Mouse (Mus musculus): ENCODE results near the gene Cdk9. TPM values are rescaled to one million over a fixed set of nuclear protein-coding genes. Genes with fewer than 3 reads are reported as not detected.
A peak's percentile ranks its signal among the peaks of the same experiment; 100 is the strongest.

Cdk9 gene
- 59.7 and 61.6 TPM in 2 replicates for polyA plus RNA-seq (2014; fragmentation: Nextera tagmentation; extraction: Ambion mirVana)

GRCm38 (mm10) chr2:32712934-32713817 lies at the start of gene Cdk9:
Cdk9 (minus strand) TSS chr2:32713076.
- H3K9ac ChIP-seq: peak within 1 kb of the TSS; percentile 92
- peak within 1 kb of the TSS; percentile 99 for H3K27ac ChIP-seq
- DNase-seq (ENCODE audit: low spot score): peak; percentile 94
- ATAC-seq (ENCODE audit: low FRiP score): peak; percentile 88
- H3K36me3 ChIP-seq (replicated peaks; ENCODE audit: control insufficient read depth, insufficient read depth): peaks cover 34% of the 10 kb centered on the region
- H3K27me3 ChIP-seq (ENCODE audit: control insufficient read depth, insufficient read depth, low read length): no peaks in the 10 kb centered on the region
- peak within 1 kb of the TSS; percentile 79 for H3K4me3 ChIP-seq (replicated peaks; ENCODE audit: low read length)
- no peaks in the 10 kb centered on the region for H3K9me3 ChIP-seq (ENCODE audit: control insufficient read depth, low read length)
- peak within 1 kb of the TSS; percentile 96 for H3K4me2 ChIP-seq (replicated peaks)
- peaks cover 16% of the 10 kb centered on the region for H3K4me1 ChIP-seq (replicated peaks; ENCODE audit: control insufficient read depth, insufficient read depth, low read length)
- WGBS: 0% methylated on average over 53 of the region's 79 CpGs

GRCm38 (mm10) chr2:32761859-32762258 lies 49.0 kb upstream of the Cdk9 start:
- Histone ChIP-seq H3K36me3 (replicated peaks; ENCODE audit: control insufficient read depth, insufficient read depth) (peaks cover 43% of the 10 kb centered on the region), H3K27ac (no peak overlapping the region), H3K9me3 (ENCODE audit: control insufficient read depth, low read length) (no peaks in the 10 kb centered on the region), H3K4me3 (replicated peaks; ENCODE audit: low read length) (no peak overlapping the region), H3K27me3 (ENCODE audit: control insufficient read depth, insufficient read depth, low read length) (no peaks in the 10 kb centered on the region), H3K9ac (no peak overlapping the region), H3K4me2 (replicated peaks) (no peak overlapping the region), H3K4me1 (replicated peaks; ENCODE audit: control insufficient read depth, insufficient read depth, low read length) (peaks cover 12% of the 10 kb centered on the region; the same call in 1 of the 2 replicates)
- ATAC-seq (ENCODE audit: low FRiP score): no peak
- WGBS: 85% methylated on average over 4 of the region's 4 CpGs
- no peak for DNase-seq (ENCODE audit: low spot score)

GRCm38 (mm10) chr2:32761361-32761760 lies 48.5 kb upstream of the Cdk9 start:
- ATAC-seq (ENCODE audit: low FRiP score): no peak
- H3K27me3 ChIP-seq (ENCODE audit: control insufficient read depth, insufficient read depth, low read length): no peaks in the 10 kb centered on the region
- DNase-seq (ENCODE audit: low spot score): no peak
- H3K4me1 ChIP-seq (replicated peaks; ENCODE audit: control insufficient read depth, insufficient read depth, low read length): peaks cover 9% of the 10 kb centered on the region; the same call in 1 of the 2 replicates
- no peaks in the 10 kb centered on the region for H3K9me3 ChIP-seq (ENCODE audit: control insufficient read depth, low read length)
- H3K4me2 ChIP-seq (replicated peaks): no peak overlapping the region
- H3K4me3 ChIP-seq (replicated peaks; ENCODE audit: low read length): no peak overlapping the region
- peaks cover 43% of the 10 kb centered on the region for H3K36me3 ChIP-seq (replicated peaks; ENCODE audit: control insufficient read depth, insufficient read depth)
- no peak overlapping the region for H3K27ac ChIP-seq
- WGBS: 84% methylated on average over 14 of the region's 14 CpGs
- no peak overlapping the region for H3K9ac ChIP-seq

- Histone ChIP-seq H3K4me3 (replicated peaks; ENCODE audit: low read length) (no peak overlapping the region), H3K9ac (0 out of 2 replicates have a peak overlapping the region, but pooled peaks have one; percentile 87), H3K4me1 (replicated peaks; ENCODE audit: control insufficient read depth, insufficient read depth, low read length) (peaks cover 9% of the 10 kb centered on the region; the same call in 1 of the 2 replicates), H3K27me3 (ENCODE audit: control insufficient read depth, insufficient read depth, low read length) (no peaks in the 10 kb centered on the region), H3K27ac (no peak overlapping the region), H3K36me3 (replicated peaks; ENCODE audit: control insufficient read depth, insufficient read depth) (peaks cover 61% of the 10 kb centered on the region), H3K4me2 (replicated peaks) (no peak overlapping the region), H3K9me3 (ENCODE audit: control insufficient read depth, low read length) (no peaks in the 10 kb centered on the region)
- 90% methylated on average over 2 of the region's 2 CpGs for WGBS
- no peak for DNase-seq (ENCODE audit: low spot score)
- ATAC-seq (ENCODE audit: low FRiP score): no peak
Observed at GRCm38 (mm10) chr2:32759001-32759400, 46.1 kb upstream of the Cdk9 start.

GRCm38 (mm10) chr2:32758503-32758902 lies 45.6 kb upstream of the Cdk9 start:
- 79% methylated on average over 8 of the region's 8 CpGs for WGBS
- Histone ChIP-seq H3K4me3 (replicated peaks; ENCODE audit: low read length) (0 out of 2 replicates have a peak overlapping the region, but pooled peaks have one; percentile 64), H3K4me1 (replicated peaks; ENCODE audit: control insufficient read depth, insufficient read depth, low read length) (peaks cover 9% of the 10 kb centered on the region; the same call in 1 of the 2 replicates), H3K27me3 (ENCODE audit: control insufficient read depth, insufficient read depth, low read length) (no peaks in the 10 kb centered on the region), H3K9ac (peak overlapping the region; percentile 87; the same call in 1 of the 2 replicates), H3K9me3 (ENCODE audit: control insufficient read depth, low read length) (no peaks in the 10 kb centered on the region), H3K36me3 (replicated peaks; ENCODE audit: control insufficient read depth, insufficient read depth) (peaks cover 63% of the 10 kb centered on the region), H3K4me2 (replicated peaks) (no peak overlapping the region), H3K27ac (no peak overlapping the region)
- DNase-seq (ENCODE audit: low spot score) (no peak), ATAC-seq (ENCODE audit: low FRiP score) (no peak)

GRCm38 (mm10) chr2:32757056-32757845 lies 44.4 kb upstream of the Cdk9 start, which contains the start of gene Tor2a:
Tor2a (plus strand) TSS chr2:32757234.
- no peaks in the 10 kb centered on the region for H3K27me3 ChIP-seq (ENCODE audit: control insufficient read depth, insufficient read depth, low read length)
- H3K9me3 ChIP-seq (ENCODE audit: control insufficient read depth, low read length): no peaks in the 10 kb centered on the region
- peak within 1 kb of the TSS; percentile 64 for H3K4me3 ChIP-seq (replicated peaks; ENCODE audit: low read length)
- peak within 1 kb of the TSS; percentile 90 for H3K27ac ChIP-seq
- under 1% methylated on average over 66 of the region's 66 CpGs for WGBS
- peak within 1 kb of the TSS; percentile 53 for H3K4me2 ChIP-seq (replicated peaks)
- peaks cover 9% of the 10 kb centered on the region; the same call in 1 of the 2 replicates for H3K4me1 ChIP-seq (replicated peaks; ENCODE audit: control insufficient read depth, insufficient read depth, low read length)
- peak; percentile 97 for DNase-seq (ENCODE audit: low spot score)
- peak; percentile 93 for ATAC-seq (ENCODE audit: low FRiP score)
- peaks cover 63% of the 10 kb centered on the region for H3K36me3 ChIP-seq (replicated peaks; ENCODE audit: control insufficient read depth, insufficient read depth)
- peak within 1 kb of the TSS; percentile 87 for H3K9ac ChIP-seq

- DNase-seq (ENCODE audit: low spot score): no peak
- peak overlapping the region; percentile 53 for H3K4me2 ChIP-seq (replicated peaks)
- peaks cover 10% of the 10 kb centered on the region; the same call in 1 of the 2 replicates for H3K4me1 ChIP-seq (replicated peaks; ENCODE audit: control insufficient read depth, insufficient read depth, low read length)
- no peak overlapping the region for H3K9ac ChIP-seq
- no peak overlapping the region for H3K27ac ChIP-seq
- WGBS: 18% methylated on average over 5 of the region's 6 CpGs
- no peaks in the 10 kb centered on the region for H3K9me3 ChIP-seq (ENCODE audit: control insufficient read depth, low read length)
- H3K4me3 ChIP-seq (replicated peaks; ENCODE audit: low read length): no peak overlapping the region
- no peak for ATAC-seq (ENCODE audit: low FRiP score)
- peaks cover 59% of the 10 kb centered on the region for H3K36me3 ChIP-seq (replicated peaks; ENCODE audit: control insufficient read depth, insufficient read depth)
- no peaks in the 10 kb centered on the region for H3K27me3 ChIP-seq (ENCODE audit: control insufficient read depth, insufficient read depth, low read length)
Observed at GRCm38 (mm10) chr2:32756674-32757055, 43.8 kb upstream of the Cdk9 start.

- no peak for DNase-seq (ENCODE audit: low spot score)
Observed at GRCm38 (mm10) chr2:32752181-32752580, 39.3 kb upstream of the Cdk9 start.

GRCm38 (mm10) chr2:32751665-32752033 lies 38.8 kb upstream of the Cdk9 start:
- 23% methylated on average over 8 of the region's 10 CpGs for WGBS
- no peak for ATAC-seq (ENCODE audit: low FRiP score)
- Histone ChIP-seq H3K27me3 (ENCODE audit: control insufficient read depth, insufficient read depth, low read length) (no peaks in the 10 kb centered on the region), H3K27ac (peak overlapping the region; percentile 27), H3K4me1 (replicated peaks; ENCODE audit: control insufficient read depth, insufficient read depth, low read length) (peaks cover 16% of the 10 kb centered on the region; the same call in 1 of the 2 replicates), H3K36me3 (replicated peaks; ENCODE audit: control insufficient read depth, insufficient read depth) (peaks cover 74% of the 10 kb centered on the region), H3K4me2 (replicated peaks) (peak overlapping the region; percentile 38), H3K4me3 (replicated peaks; ENCODE audit: low read length) (peak overlapping the region; percentile 16; the same call in 1 of the 2 replicates), H3K9ac (peak overlapping the region; percentile 25; the same call in 1 of the 2 replicates), H3K9me3 (ENCODE audit: control insufficient read depth, low read length) (no peaks in the 10 kb centered on the region)
- no peak for DNase-seq (ENCODE audit: low spot score)

More at GRCm38 (mm10) chr2:32752181-32752580, 39.3 kb upstream of the Cdk9 start:
- H3K4me1 ChIP-seq (replicated peaks; ENCODE audit: control insufficient read depth, insufficient read depth, low read length): peaks cover 16% of the 10 kb centered on the region; the same call in 1 of the 2 replicates
- H3K9me3 ChIP-seq (ENCODE audit: control insufficient read depth, low read length): no peaks in the 10 kb centered on the region
- no peak overlapping the region for H3K4me3 ChIP-seq (replicated peaks; ENCODE audit: low read length)
- no peak overlapping the region for H3K27ac ChIP-seq
- peak overlapping the region; percentile 38 for H3K4me2 ChIP-seq (replicated peaks)
- H3K36me3 ChIP-seq (replicated peaks; ENCODE audit: control insufficient read depth, insufficient read depth): peaks cover 69% of the 10 kb centered on the region
- 54% methylated on average over 10 of the region's 10 CpGs for WGBS
- H3K9ac ChIP-seq: no peak overlapping the region
- H3K27me3 ChIP-seq (ENCODE audit: control insufficient read depth, insufficient read depth, low read length): no peaks in the 10 kb centered on the region
- ATAC-seq (ENCODE audit: low FRiP score): no peak

All from hindbrain, embryonic 14.5 days (tissue).